Mouse (Mus musculus) spleen, postnatal 10 days (tissue): Measurements from ENCODE around the gene Defb28.

Source experiments
- DNase-seq, 2 experiments: peaks; one replicate each; pipeline ENCODE4 v3.0.0; 2021 to 2022; ENCODE audit warnings: low spot score in 2 of 2

Defb28 gene

GRCm38 (mm10) chr2:152556655-152557054, 38.6 kb downstream of the Defb28 start:
- DNase-seq, result no peak

- DNase-seq, result no peak
Measured at GRCm38 (mm10) chr2:152569038-152569437, 51.0 kb downstream of the Defb28 start, which contains the start of gene Gm17416. Gm17416 (plus strand) TSS chr2:152569338.

- no peak for DNase-seq
Measured at GRCm38 (mm10) chr2:152569881-152570280, 51.8 kb downstream of the Defb28 start.

GRCm38 (mm10) chr2:152570313-152570712, 52.3 kb downstream of the Defb28 start:
- no peak for DNase-seq
